Mouse (Mus musculus): ENCODE results near the gene Amhr2.

Gene Amhr2

DNA sequence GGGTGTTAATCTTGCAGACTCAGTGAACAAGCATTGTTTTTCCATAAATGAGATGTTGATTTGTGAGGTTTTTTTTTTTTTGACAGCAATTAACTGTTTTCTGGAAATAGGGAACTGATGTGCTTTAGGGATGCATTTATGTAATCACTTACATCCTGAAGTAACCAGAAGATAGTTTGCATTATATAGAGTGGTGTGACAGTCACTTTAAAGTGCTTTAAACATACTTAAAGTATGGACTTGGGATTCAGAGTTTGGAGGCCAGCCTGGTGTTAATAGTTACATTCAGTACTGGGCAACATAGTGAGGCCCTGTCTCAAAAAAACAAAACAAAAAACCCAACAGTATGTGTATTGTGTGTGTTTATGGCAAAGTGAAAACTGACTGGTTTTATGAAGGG, 26.6 kb downstream of the Amhr2 start:
- DNase-seq (ENCODE audit: low spot score): no peak

DNA sequence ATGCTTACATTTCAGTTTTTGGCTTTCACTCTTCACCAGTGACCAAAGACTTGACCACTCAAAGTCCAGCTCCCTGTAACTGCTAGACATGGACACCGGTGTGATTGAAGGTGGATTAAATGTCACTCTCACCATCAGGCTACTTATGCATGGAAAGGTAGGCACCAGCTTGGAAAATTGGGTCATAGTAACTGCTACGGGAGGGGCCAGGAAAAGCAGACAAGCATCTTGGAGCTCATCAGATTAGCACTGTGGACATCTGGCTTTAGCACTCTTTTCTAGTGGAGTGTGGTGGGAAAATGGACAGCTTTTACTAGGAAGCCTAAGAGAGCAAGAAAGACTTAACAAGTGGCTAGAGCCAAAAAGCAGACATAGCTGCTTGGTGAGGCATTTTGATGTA, 28.1 kb downstream of the Amhr2 start:
- no peak for DNase-seq (ENCODE audit: low spot score)

DNA sequence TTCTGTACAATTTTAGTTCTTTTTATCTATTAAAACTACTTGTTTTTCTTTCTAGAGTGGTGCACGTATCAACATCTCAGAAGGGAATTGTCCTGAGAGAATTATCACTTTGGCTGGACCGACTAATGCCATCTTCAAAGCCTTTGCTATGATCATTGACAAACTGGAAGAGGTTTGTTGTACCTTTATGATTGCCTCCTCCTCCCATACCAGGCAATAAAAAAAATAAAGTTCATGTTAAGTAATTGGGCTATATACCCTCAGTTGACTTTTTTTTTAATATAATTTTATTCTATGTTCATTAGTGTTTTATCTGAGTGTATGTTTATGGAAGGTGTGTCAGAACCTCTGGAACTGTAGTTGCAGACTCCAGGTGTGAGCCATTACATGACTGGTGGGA, 29.4 kb downstream of the Amhr2 start:
- no peak for DNase-seq (ENCODE audit: low spot score)

DNA sequence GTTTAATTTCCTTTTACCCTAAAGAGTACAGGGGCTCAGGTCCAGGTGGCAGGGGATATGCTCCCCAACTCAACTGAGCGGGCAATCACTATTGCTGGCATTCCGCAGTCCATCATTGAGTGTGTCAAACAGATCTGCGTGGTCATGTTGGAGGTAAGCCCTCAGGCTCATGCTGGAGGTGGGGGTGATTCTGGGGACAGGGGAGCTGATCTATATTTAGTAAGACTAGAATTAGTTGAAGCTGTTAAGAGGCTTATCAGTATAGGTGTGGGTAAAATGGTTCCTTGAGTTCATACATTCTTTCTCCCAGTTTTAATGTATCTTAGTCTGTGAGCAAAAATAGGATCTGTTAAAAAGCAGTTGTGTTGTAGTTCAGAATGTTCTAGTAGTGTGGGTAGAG, 38.0 kb downstream of the Amhr2 start:
- no peak for DNase-seq (ENCODE audit: low spot score)

DNA sequence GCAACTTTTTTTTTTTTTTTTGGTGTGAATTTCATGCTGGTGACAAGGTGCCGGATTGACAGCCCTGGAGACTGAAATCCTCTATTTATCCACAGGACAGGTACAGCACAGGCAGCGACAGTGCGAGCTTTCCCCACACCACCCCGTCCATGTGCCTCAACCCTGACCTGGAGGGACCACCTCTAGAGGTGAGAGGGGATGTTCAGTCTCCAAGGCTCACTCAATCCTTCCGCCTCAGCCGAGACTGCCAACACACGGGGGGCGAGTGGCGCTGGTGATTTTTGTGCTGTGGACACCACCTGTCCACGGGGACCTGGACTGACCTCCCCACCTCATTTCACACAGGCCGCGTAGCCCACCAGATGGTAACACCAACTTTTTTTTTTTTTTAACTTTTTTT, 40.7 kb downstream of the Amhr2 start:
- no peak for DNase-seq (ENCODE audit: low spot score)

DNA sequence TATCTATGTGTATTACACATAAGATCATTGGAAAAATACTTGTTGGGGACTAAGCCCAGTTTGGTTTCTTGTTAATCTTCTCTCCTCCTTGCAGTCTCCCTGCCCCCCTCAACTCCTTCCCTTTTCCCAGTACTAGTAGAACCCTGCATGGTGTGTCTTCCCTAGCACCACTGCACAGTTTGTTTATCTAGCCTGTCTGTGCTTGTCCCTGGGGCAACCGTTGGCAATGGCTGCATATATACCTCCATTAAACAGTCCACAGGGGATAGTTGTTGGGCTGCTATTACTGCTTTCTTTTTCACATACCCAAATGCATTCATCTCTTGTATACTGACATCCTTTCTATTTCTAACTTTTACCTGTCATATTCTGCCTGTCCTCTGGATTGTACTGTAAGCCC, 42.5 kb downstream of the Amhr2 start:
- DNase-seq (ENCODE audit: low spot score): no peak

DNA sequence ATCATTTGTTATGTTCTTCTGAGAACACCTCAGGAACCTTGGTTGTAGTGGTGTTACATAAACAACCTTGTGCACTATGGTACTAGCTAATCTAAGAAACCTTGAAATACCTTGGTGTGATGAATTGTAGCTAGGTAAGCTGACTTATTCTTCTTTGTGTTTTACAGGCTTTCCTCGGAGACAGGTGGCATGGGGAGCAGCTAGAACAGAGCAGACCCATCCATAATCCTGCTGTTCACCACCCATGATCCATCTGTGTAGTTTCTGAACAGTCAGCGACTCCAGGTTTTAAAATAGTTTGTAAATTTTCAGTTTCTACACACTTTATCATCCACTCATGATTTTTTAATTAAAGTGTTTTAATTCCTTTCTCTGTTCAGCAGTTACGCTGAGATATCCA, 53.2 kb downstream of the Amhr2 start:
- DNase-seq (ENCODE audit: low spot score): peak; percentile 51

DNA sequence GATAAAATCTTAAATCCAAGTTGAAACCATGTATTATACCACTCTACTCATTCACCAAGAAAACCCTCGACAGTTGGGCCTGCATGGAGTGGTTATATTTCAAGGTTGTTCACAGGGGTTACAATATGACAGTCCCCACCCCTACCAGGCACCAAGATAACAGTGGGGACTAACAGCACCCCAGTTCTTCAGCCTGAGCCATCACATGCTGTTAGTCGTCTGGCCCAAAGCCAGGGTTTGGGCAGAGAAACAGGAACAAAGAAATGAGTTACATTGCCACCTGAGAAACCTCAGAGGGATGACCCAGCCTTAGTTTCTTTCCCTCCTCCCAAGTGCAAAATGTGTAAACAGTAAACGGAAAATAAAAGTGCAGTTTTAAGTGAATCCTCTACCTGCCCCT, 54.2 kb downstream of the Amhr2 start:
- DNase-seq (ENCODE audit: low spot score): peak; percentile 26

DNA sequence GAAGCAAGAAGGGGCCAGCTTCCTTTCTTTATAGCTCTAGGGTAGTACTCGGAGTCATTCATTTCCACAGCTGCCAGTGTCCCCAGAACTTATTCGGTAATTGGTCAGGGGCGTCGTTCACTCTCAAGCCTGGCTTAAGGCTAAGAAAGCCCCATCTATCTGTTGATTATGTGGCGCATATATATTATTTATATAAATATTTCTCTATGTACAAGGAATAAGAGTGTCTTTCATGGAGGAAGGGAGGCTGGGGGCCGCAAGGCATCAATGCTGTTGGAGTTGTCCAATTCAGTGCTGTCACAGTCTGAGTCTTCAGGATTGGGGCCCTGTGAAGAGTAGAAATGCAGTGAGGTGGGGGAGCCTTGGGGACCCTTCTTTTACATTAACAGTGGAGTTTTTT, 54.7 kb downstream of the Amhr2 start:
- DNase-seq (ENCODE audit: low spot score): no peak

DNA sequence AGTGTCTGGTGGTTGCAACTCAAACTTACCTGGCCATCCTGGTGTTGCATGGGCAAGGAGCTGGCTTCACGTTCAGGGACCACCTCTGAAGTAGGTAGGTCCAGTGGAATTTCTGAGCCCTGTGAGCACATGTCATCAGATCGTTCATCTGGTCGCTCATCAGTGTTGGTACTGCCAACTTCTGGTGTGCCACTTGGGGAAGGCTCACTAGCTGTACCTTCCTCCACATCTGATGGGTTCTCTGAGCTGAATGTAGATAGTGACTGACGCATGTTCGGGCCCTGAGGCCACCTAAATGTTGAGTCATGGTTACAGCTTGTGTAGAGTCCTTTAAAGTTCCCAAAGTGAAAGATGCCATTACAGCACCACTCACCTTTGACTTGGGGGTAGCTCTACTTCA, 55.3 kb downstream of the Amhr2 start:
- no peak for DNase-seq (ENCODE audit: low spot score)

DNA sequence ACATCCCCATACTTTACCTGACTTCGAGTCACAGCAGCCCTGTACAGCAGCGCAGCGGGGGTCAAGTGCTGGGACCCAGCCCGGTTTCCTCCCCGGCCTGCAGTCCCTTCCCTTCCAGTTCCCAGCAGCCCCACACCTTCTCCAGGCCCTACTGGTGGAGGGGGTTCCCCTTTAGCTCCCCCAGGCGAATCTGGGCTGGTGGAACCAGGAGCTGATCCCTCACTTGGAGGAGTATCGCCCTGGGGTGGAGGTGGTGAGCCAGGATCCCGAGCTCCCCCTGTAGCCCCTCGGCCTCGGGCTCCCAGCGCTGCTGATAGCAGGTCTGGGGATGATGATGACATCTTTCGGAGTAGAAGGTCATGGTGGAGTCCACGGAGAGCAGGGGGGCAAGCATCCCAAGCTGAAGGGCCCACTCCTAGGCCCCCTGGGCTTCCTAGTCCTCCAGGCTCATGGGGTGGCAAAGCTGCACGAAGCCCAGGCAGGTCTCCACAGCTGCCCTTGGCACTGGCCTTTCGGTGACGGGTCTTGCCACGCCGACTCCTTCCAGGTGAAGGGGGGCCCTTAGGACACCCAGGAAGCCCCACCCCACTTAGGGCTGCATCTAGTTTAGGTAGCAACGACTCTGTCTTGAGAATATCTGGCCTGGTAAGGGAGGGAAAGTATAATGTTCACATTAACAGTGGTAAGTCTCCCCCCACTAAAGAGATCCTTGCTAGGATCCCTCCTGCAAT, 56.1 kb downstream of the Amhr2 start:
- DNase-seq (ENCODE audit: low spot score): no peak

DNA sequence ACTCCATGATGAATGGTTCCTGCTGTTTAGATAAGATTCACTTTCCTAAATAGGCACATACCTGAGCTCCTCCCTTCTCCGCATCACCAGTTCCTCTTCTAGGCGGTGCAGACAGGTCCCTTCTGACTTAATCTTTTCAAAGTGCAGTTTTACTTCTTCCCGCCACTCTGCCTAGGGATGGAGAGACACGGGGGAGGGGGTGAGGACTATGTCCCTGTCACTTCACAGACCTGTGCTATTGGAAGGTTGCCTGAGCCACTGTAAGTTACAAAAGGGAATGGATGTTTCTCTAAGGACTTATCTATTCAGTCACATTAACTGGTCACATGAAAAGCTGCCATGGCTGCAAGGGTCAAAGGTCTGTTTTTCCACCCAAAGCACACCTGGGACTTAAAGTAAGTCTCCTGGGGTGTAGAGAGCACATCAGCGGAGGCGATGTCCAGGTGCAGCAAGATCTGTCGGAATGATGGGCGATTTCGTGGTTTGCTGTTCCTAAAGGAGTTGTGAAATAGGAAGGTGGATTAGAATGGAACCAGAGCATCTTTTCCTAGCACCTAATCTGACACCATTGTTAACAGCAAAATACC, 57.2 kb downstream of the Amhr2 start:
- DNase-seq (ENCODE audit: low spot score): no peak

DNA sequence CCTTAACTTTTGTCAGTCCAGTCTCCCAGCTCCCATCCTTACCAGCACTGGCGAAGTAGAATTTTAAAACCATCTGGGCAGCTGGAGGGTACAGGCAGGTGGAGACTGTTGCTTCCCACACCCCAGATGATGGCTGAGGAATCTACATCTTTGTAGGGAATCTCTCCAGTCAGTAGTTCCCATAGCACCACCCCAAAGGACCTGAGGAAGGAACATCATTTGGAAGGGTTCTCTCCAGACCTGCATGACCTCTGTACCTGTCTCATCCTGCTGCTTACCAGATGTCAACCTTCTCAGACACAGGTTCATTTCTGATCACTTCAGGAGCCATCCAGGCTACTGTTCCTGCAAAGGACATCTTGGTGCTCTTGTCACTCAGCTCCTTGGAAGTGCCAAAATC, 58.3 kb downstream of the Amhr2 start, which contains the start of gene Gm10337:
Gm10337 (plus strand) TSS at position 276 of the 400 bp plus-strand sequence.
- DNase-seq (ENCODE audit: low spot score): no peak

Data from layer of hippocampus, adult 11-12 months (tissue).